Mouse (Mus musculus): ENCODE data around the gene Plekho2.

GRCm38 (mm10) chr9:65547844-65548243 lies 32.0 kb downstream of the Plekho2 start:
- no peak for TF ChIP-seq CTCF (IDR thresholded peaks at IDR 0.05 in 2 of 3, conservative IDR thresholded peaks at IDR 0.05 in 1 of 3; ENCODE audit: control insufficient read depth in 1 of 3, insufficient read depth in 1 of 3, low read depth in 2 of 3, low read length in 3 of 3, poor library complexity in 1 of 3, severe bottlenecking in 1 of 3)
- TF ChIP-seq TCF12 (IDR thresholded peaks at IDR 0.05; ENCODE audit: low read depth, low read length): no peak
- TF ChIP-seq NELFE (IDR thresholded peaks at IDR 0.05; ENCODE audit: low read depth, low read length): no peak
- no peak for TF ChIP-seq MAFK (IDR thresholded peaks at IDR 0.05; ENCODE audit: borderline replicate concordance, low read depth, low read length)

Measured in MEL (cell line).